Mouse (Mus musculus): Measurements from ENCODE around the gene Kpna7. TPM values are rescaled to one million over a fixed set of nuclear protein-coding genes. Genes with fewer than 3 reads are reported as not detected.
A peak's percentile ranks its signal among the peaks of the same experiment; 100 is the strongest.

The Kpna7 gene
- polyA plus RNA-seq, 1 experiment from 2014 or later: not detected

GRCm38 (mm10) chr5:144971266-144971665 is 112.6 kb downstream of the Kpna7 start:
- Histone ChIP-seq H3K9ac (no peak overlapping the region), H3K4me3 (no peak overlapping the region), H3K4me2 (replicated peaks) (no peak overlapping the region), H3K27ac (no peak overlapping the region), H3K27me3 (replicated peaks) (peaks cover 4% of the 10 kb centered on the region), H3K4me1 (peaks cover 4% of the 10 kb centered on the region; the same call in 1 of the 2 replicates), H3K9me3 (no peaks in the 10 kb centered on the region), H3K36me3 (no peaks in the 10 kb centered on the region)
- ATAC-seq (ENCODE audit: low FRiP score, low read depth): no peak
- 86% methylated on average over 3 of the region's 3 CpGs for WGBS

- Histone ChIP-seq H3K27ac (peak within 1 kb of the TSS; percentile 80), H3K9ac (peak within 1 kb of the TSS; percentile 97), H3K4me2 (replicated peaks) (peak within 1 kb of the TSS; percentile 72), H3K4me3 (peak within 1 kb of the TSS; percentile 96), H3K9me3 (no peaks in the 10 kb centered on the region), H3K27me3 (replicated peaks) (peaks cover 4% of the 10 kb centered on the region), H3K4me1 (peaks cover 25% of the 10 kb centered on the region), H3K36me3 (no peaks in the 10 kb centered on the region)
- peak; percentile 69 for ATAC-seq (ENCODE audit: low FRiP score, low read depth)
- under 1% methylated on average over 80 of the region's 89 CpGs for WGBS
Measured at GRCm38 (mm10) chr5:144965639-144966351, 118.0 kb downstream of the Kpna7 start, which contains the start of gene Smurf1. Gene Smurf1 (minus strand): TSS chr5:144965847.

GRCm38 (mm10) chr5:144964872-144965638 is 118.8 kb downstream of the Kpna7 start:
- Histone ChIP-seq H3K4me2 (replicated peaks) (peak overlapping the region; percentile 72), H3K9me3 (no peaks in the 10 kb centered on the region), H3K27me3 (replicated peaks) (peaks cover 4% of the 10 kb centered on the region), H3K36me3 (no peaks in the 10 kb centered on the region), H3K4me3 (peak overlapping the region; percentile 96), H3K9ac (peak overlapping the region; percentile 97), H3K4me1 (peaks cover 28% of the 10 kb centered on the region), H3K27ac (peak overlapping the region; percentile 80)
- ATAC-seq (ENCODE audit: low FRiP score, low read depth): peak; percentile 83
- WGBS: under 1% methylated on average over 30 of the region's 56 CpGs

GRCm38 (mm10) chr5:144964465-144964864 is 119.4 kb downstream of the Kpna7 start:
- peaks cover 4% of the 10 kb centered on the region for H3K27me3 ChIP-seq (replicated peaks)
- H3K4me2 ChIP-seq (replicated peaks): peak overlapping the region; percentile 72
- peak; percentile 55 for ATAC-seq (ENCODE audit: low FRiP score, low read depth)
- H3K27ac ChIP-seq: peak overlapping the region; percentile 26; the same call in 1 of the 2 replicates
- H3K9me3 ChIP-seq: no peaks in the 10 kb centered on the region
- no peaks in the 10 kb centered on the region for H3K36me3 ChIP-seq
- peak overlapping the region; percentile 96 for H3K4me3 ChIP-seq
- peak overlapping the region; percentile 97; the same call in 1 of the 2 replicates for H3K9ac ChIP-seq
- WGBS: 20% methylated on average over 8 of the region's 8 CpGs
- H3K4me1 ChIP-seq: peaks cover 28% of the 10 kb centered on the region

- no peak overlapping the region for H3K27ac ChIP-seq
- H3K27me3 ChIP-seq (replicated peaks): peaks cover 4% of the 10 kb centered on the region
- WGBS: 7% methylated on average over 13 of the region's 13 CpGs
- no peaks in the 10 kb centered on the region for H3K36me3 ChIP-seq
- ATAC-seq (ENCODE audit: low FRiP score, low read depth): no peak
- peak overlapping the region; percentile 26; the same call in 1 of the 2 replicates for H3K9ac ChIP-seq
- peak overlapping the region; percentile 5; the same call in 1 of the 2 replicates for H3K4me3 ChIP-seq
- no peaks in the 10 kb centered on the region for H3K9me3 ChIP-seq
- peaks cover 28% of the 10 kb centered on the region for H3K4me1 ChIP-seq
- peak overlapping the region; percentile 72 for H3K4me2 ChIP-seq (replicated peaks)
Measured at GRCm38 (mm10) chr5:144963817-144964261, 120.0 kb downstream of the Kpna7 start.

GRCm38 (mm10) chr5:144963401-144963800 is 120.4 kb downstream of the Kpna7 start:
- no peaks in the 10 kb centered on the region for H3K36me3 ChIP-seq

GRCm38 (mm10) chr5:144958271-144958670 is 125.6 kb downstream of the Kpna7 start:
- no peaks in the 10 kb centered on the region for H3K9me3 ChIP-seq

More at GRCm38 (mm10) chr5:144963401-144963800, 120.4 kb downstream of the Kpna7 start:
- H3K9ac ChIP-seq: peak overlapping the region; percentile 26; the same call in 1 of the 2 replicates
- ATAC-seq (ENCODE audit: low FRiP score, low read depth): no peak
- 63% methylated on average over 3 of the region's 3 CpGs for WGBS
- peaks cover 30% of the 10 kb centered on the region for H3K4me1 ChIP-seq
- H3K4me3 ChIP-seq: peak overlapping the region; percentile 5; the same call in 1 of the 2 replicates
- peak overlapping the region; percentile 72 for H3K4me2 ChIP-seq (replicated peaks)
- no peaks in the 10 kb centered on the region for H3K9me3 ChIP-seq
- no peak overlapping the region for H3K27ac ChIP-seq
- H3K27me3 ChIP-seq (replicated peaks): peaks cover 4% of the 10 kb centered on the region

GRCm38 (mm10) chr5:144954432-144954831 is 129.4 kb downstream of the Kpna7 start:
- WGBS: 89% methylated on average over 7 of the region's 7 CpGs
- Histone ChIP-seq H3K27me3 (replicated peaks) (no peaks in the 10 kb centered on the region), H3K27ac (no peak overlapping the region), H3K9ac (no peak overlapping the region), H3K4me2 (replicated peaks) (no peak overlapping the region), H3K9me3 (no peaks in the 10 kb centered on the region), H3K4me3 (no peak overlapping the region), H3K36me3 (no peaks in the 10 kb centered on the region), H3K4me1 (peaks cover 11% of the 10 kb centered on the region; the same call in 1 of the 2 replicates)
- no peak for ATAC-seq (ENCODE audit: low FRiP score, low read depth)

More at GRCm38 (mm10) chr5:144958271-144958670, 125.6 kb downstream of the Kpna7 start:
- Histone ChIP-seq H3K27me3 (replicated peaks) (no peaks in the 10 kb centered on the region), H3K4me3 (no peak overlapping the region), H3K4me1 (peaks cover 7% of the 10 kb centered on the region), H3K4me2 (replicated peaks) (no peak overlapping the region), H3K27ac (no peak overlapping the region), H3K9ac (no peak overlapping the region), H3K36me3 (no peaks in the 10 kb centered on the region)
- WGBS: 84% methylated on average over 9 of the region's 9 CpGs
- ATAC-seq (ENCODE audit: low FRiP score, low read depth): no peak

GRCm38 (mm10) chr5:144952592-144952991 is 131.2 kb downstream of the Kpna7 start:
- H3K36me3 ChIP-seq: no peaks in the 10 kb centered on the region
- H3K27ac ChIP-seq: no peak overlapping the region
- H3K9ac ChIP-seq: no peak overlapping the region
- ATAC-seq (ENCODE audit: low FRiP score, low read depth): no peak
- 75% methylated on average over 2 of the region's 2 CpGs for WGBS
- H3K4me2 ChIP-seq (replicated peaks): no peak overlapping the region
- H3K27me3 ChIP-seq (replicated peaks): no peaks in the 10 kb centered on the region
- H3K4me3 ChIP-seq: no peak overlapping the region
- peaks cover 19% of the 10 kb centered on the region for H3K4me1 ChIP-seq
- no peaks in the 10 kb centered on the region for H3K9me3 ChIP-seq

GRCm38 (mm10) chr5:144950428-144951051 is 133.3 kb downstream of the Kpna7 start:
- Histone ChIP-seq H3K36me3 (no peaks in the 10 kb centered on the region), H3K9me3 (no peaks in the 10 kb centered on the region), H3K27ac (no peak overlapping the region), H3K4me1 (peaks cover 19% of the 10 kb centered on the region), H3K4me3 (no peak overlapping the region), H3K9ac (no peak overlapping the region), H3K27me3 (replicated peaks) (no peaks in the 10 kb centered on the region), H3K4me2 (replicated peaks) (no peak overlapping the region)
- WGBS: 93% methylated on average over 5 of the region's 5 CpGs
- ATAC-seq (ENCODE audit: low FRiP score, low read depth): no peak

- Histone ChIP-seq H3K27ac (no peak overlapping the region), H3K4me3 (no peak overlapping the region), H3K36me3 (no peaks in the 10 kb centered on the region), H3K4me1 (peaks cover 19% of the 10 kb centered on the region), H3K9me3 (no peaks in the 10 kb centered on the region), H3K27me3 (replicated peaks) (no peaks in the 10 kb centered on the region), H3K4me2 (replicated peaks) (no peak overlapping the region), H3K9ac (no peak overlapping the region)
- WGBS: 92% methylated on average over 4 of the region's 4 CpGs
- ATAC-seq (ENCODE audit: low FRiP score, low read depth): no peak
Measured at GRCm38 (mm10) chr5:144949856-144950255, 134.0 kb downstream of the Kpna7 start.

- no peaks in the 10 kb centered on the region for H3K27me3 ChIP-seq (replicated peaks)
- no peak overlapping the region for H3K27ac ChIP-seq
- no peak overlapping the region for H3K4me3 ChIP-seq
- H3K36me3 ChIP-seq: no peaks in the 10 kb centered on the region
- H3K4me1 ChIP-seq: peaks cover 19% of the 10 kb centered on the region
- no peak for ATAC-seq (ENCODE audit: low FRiP score, low read depth)
- H3K9me3 ChIP-seq: no peaks in the 10 kb centered on the region
- 74% methylated on average over 11 of the region's 11 CpGs for WGBS
- H3K9ac ChIP-seq: no peak overlapping the region
- H3K4me2 ChIP-seq (replicated peaks): no peak overlapping the region
Measured at GRCm38 (mm10) chr5:144948422-144948821, 135.4 kb downstream of the Kpna7 start.

Data from neural tube, embryonic 12.5 days (tissue).